Mouse (Mus musculus): ENCODE data around the gene Clk4. TPM values are rescaled to one million over a fixed set of nuclear protein-coding genes. Genes with fewer than 3 reads are reported as not detected.

Gene Clk4
- polyA plus RNA-seq (2015; fragmentation: Illumina TruSeq; extraction: RNeasy Lipid Tissue Mini Kit (QIAGEN cat#74804); ENCODE audit: insufficient read depth, low read depth, low replicate concordance) = 75.4 TPM

GRCm38 (mm10) chr11:51261680-51262219 lies at the start of gene Clk4:
Clk4 (plus strand) TSS chr11:51261730.

GRCm38 (mm10) chr11:51220308-51220707 lies 41.2 kb upstream of the Clk4 start, which contains the start of gene Gm12569:
Gm12569 (plus strand) TSS chr11:51220473.

DNA sequence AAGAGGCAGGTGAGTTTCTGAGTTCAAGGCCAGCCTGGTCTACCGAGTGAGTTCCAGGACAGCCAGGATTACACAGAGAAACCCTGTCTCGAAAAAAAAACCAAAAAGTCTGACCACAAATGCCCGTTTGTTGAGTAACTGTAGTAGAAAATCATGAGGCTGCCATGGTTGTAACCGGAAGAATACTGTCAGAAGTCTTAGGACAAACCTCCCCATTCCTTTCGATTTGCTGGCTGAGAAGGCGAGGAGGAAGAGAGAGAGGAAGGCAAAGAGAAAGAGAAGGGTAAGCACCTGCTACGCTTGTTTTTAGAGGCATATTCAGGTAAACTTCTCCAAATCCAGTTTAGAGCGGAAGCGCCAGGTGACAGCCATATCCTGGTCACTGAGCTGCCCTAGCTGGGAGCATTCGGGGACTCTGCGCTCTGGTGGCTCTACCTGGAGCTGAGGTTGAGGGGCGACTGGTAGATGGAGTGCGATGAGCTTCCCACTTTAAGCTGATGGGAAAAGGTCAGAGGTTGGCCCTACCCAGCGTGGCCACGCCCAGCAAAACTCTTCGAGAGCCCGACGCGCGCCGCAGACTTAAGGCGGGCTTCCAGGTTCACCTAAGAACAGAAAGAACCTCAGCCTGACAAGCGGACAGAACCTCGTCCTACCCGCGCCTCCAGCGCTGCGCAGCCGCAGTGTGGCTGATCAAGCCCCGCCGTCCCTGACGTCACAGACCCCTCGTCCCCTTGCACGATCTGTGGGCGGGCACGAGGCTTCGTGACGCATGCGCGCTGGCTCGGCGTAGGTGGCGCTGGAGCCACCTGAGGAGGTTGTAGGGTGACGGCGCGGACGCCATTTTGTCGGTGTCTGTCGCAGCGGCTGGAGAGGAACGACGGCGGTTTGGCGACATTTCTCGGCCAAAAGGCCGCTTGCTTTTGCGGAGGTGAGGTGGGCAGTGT lies 1.1 kb downstream of the Clk4 start, which contains the start of gene BC049762:
Gene BC049762 (minus strand): TSS at position 705 of the 944 bp plus-strand sequence.

DNA sequence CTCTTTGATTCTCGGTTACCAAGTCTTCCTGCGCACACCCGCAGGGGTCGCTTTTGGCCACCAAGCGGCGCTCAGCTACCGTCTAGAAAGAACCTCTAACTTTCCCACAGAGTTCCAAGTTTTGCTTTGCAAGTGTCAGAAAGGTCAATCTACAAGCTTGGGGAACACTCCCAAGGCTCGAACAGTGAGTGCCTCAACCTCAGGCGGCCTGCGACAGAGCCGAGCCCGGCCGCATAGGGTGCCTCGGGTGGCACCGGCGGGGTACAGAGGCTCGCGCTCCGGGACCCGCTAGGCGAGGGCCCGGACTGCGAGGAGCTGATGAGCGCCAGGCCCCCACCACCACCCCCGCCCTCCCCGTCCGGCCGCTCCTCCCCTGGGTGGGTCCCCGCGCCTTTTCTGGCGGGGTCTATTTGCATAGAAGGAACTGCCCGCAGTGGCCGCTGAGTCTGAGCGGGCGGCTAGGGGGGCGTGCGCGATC lies 28.1 kb downstream of the Clk4 start, which contains the start of gene Col23a1:
Gene Col23a1 (plus strand): TSS at position 357 of the 478 bp plus-strand sequence.

Other genes with a start within 250 kb of the Clk4 start
- gene Olfr54, start 247.5 kb upstream of the Clk4 start, polyA plus RNA-seq (2015; fragmentation: Illumina TruSeq; extraction: RNeasy Lipid Tissue Mini Kit (QIAGEN cat#74804); ENCODE audit: insufficient read depth, low read depth, low replicate concordance) = not detected
- gene Olfr1375, start 213.6 kb upstream of the Clk4 start, polyA plus RNA-seq (2015; fragmentation: Illumina TruSeq; extraction: RNeasy Lipid Tissue Mini Kit (QIAGEN cat#74804); ENCODE audit: insufficient read depth, low read depth, low replicate concordance) = not detected
- gene Zfp354a, start 202.5 kb upstream of the Clk4 start, polyA plus RNA-seq (2015; fragmentation: Illumina TruSeq; extraction: RNeasy Lipid Tissue Mini Kit (QIAGEN cat#74804); ENCODE audit: insufficient read depth, low read depth, low replicate concordance) = 3.0 TPM
- gene Gm12569, start 41.3 kb upstream of the Clk4 start, polyA plus RNA-seq (2015; fragmentation: Illumina TruSeq; extraction: RNeasy Lipid Tissue Mini Kit (QIAGEN cat#74804); ENCODE audit: insufficient read depth, low read depth, low replicate concordance) = not detected
- not detected for gene BC049762, start 1.3 kb downstream of the Clk4 start, polyA plus RNA-seq (2015; fragmentation: Illumina TruSeq; extraction: RNeasy Lipid Tissue Mini Kit (QIAGEN cat#74804); ENCODE audit: insufficient read depth, low read depth, low replicate concordance)
- 0.78 TPM for gene Col23a1, start 28.2 kb downstream of the Clk4 start, polyA plus RNA-seq (2015; fragmentation: Illumina TruSeq; extraction: RNeasy Lipid Tissue Mini Kit (QIAGEN cat#74804); ENCODE audit: insufficient read depth, low read depth, low replicate concordance)

Data from pancreas, adult 10 weeks (tissue).